Mouse (Mus musculus) layer of hippocampus, adult 9-11 months (tissue): ENCODE measurements around the gene Cnih3.

ENCODE experiments used
- DNase-seq: peaks from one replicate; pipeline ENCODE4 v3.0.0; 2022

The Cnih3 gene

DNA sequence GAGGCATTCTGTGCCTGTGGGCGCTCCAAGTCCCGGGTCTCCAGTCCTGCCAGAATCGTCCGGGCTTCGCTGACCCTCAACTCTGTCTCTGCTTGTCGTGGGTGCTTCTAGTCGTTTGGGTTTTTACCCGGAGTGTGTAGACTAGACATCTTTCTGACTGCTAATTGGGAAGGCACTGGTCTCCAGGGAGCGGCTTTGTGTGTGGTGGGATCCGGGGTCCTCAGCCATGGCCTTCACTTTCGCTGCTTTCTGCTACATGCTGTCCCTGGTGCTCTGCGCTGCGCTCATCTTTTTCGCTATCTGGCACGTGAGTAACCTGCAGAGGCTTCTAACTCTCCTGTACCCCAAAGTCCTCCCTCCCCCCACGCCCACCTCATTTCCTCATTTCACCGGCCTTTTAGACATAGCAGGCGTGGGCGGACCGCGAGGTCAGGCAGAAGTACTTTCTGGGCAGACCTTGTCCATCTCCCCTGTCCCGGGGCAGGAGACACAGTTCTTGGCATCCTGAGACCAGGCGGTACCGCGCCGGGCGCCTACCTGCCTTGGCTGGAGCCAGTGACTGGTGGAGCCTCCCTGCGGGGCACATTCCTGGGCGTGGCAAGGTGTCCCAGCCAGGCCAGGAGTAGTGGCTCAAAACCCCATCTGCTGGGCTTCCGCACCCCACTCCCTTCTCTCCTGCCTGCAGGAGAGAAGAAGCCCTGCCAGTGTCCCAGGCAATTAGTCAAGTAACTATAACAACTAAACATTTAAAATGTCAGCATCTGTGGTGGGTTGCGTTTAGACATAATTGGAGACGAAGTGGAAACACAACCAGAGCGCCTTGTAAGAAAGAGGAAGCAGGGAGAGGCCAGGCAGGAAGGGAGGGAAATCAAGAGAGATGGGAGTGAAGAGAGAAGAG, 1.0 kb downstream of the Cnih3 start:
- peak; percentile 27 for DNase-seq

DNA sequence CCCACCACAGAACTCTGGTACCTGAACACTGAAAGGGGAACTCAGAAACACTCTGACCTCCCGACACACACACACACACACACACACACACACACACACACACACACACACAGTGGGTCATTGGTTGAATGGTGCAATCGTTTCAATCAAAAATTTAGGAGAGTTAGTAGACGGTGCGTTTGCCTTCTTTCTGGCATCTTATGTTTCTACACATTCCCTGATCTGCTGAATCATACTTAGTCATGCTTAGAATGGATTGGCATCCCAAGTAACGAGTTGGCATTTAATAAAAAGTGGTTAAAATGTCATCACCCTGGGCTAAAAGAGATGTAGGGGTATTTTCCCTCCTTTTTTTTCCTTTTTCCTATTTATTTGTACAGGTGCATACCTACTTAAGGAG, 3.3 kb downstream of the Cnih3 start:
- no peak for DNase-seq

DNA sequence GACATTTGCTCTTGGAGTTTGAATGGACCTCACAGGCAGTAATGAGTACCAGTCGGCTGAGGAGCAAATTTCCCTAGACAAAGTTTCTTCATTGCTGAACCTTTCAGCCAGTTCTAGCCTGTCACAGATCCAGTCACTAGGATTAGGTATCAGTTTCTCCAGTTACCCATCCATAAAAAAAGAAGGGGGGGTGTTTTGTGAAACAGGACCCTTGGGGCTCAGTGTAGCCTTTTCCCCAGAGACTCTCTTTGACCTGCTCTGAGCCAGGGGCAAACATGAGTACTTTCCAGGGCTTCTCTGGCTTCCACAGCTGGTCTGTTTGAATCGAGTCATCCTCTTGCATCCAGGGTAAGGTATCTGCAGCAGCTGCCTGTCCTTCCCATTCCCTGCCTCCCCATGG, 5.4 kb downstream of the Cnih3 start:
- DNase-seq: no peak

DNA sequence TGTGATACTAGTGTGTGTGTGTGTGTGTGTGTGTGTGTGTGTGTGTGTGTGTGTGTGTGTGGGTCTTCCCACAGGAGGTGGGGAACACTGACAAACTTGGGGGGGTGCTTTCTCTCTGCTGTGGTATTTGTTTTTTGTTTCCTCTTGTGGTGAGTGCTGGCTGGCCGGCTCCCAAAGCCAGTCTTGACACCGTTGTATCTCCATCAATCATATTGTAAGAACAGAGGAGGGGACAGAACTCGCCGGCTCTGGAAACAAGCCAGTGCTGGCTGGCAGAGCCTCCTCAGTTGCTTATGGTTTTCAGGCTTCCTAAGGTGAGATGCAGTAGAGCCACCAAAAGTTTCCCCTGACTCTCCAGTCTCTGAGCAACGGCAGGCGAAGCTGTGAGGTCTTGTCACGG, 6.1 kb downstream of the Cnih3 start:
- DNase-seq: no peak

DNA sequence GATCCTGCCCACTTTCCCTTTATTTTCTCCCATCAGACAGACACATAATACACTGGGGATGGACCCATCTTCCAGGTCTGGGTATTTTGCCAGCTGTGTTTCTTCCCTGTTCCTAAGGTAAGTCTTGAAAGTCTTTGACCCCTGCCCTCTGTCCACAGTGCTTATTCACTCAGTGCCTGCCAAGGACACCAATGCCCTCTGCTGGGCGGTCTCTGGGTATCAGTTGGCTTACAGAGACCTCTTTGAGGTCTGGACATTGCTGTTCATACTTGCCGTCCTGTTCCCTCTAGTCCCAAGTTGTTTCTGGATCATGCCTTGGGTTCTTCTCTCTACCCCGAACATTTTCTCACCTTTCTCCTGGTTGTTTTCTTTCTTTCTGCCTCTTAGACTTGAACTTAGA, 8.3 kb downstream of the Cnih3 start:
- DNase-seq: no peak

DNA sequence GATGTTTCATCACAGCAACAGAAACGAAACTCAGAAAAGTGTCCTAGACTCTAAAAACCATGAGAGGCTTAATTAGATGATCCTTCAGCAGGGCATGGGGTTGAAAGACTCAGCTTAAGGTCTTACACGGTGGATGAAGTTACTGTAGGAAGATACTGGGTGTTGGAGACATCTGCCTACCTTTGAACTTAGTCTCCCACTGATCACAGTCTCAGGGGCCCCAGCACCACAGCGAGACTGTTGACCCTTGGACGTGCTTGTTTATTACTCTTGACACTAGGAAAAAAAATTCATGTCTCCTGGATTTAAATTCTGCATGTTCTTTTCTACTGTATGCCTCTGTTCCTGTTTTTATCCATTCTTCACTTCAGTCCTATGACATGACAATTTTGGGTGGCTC, 11.6 kb downstream of the Cnih3 start:
- DNase-seq: no peak

DNA sequence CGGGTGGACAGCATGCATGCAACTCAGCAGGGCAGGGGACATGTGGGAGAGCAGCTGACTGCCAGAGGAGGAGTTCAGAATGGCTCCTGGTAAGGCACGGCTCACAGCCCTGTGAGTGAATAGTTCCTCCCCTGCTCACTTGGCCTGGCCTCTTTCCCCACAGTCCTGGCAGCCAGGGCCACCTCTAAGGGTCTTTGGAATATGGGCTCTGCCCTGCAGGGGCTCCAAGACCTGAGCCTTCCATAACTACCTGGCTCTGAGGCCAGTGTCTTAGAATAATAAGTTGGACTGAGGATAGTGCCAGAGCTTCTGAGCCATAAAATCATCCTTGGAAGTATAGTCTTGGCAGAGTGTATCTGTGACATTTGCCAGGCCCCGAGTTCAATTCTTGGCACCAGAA, 12.9 kb downstream of the Cnih3 start:
- no peak for DNase-seq

DNA sequence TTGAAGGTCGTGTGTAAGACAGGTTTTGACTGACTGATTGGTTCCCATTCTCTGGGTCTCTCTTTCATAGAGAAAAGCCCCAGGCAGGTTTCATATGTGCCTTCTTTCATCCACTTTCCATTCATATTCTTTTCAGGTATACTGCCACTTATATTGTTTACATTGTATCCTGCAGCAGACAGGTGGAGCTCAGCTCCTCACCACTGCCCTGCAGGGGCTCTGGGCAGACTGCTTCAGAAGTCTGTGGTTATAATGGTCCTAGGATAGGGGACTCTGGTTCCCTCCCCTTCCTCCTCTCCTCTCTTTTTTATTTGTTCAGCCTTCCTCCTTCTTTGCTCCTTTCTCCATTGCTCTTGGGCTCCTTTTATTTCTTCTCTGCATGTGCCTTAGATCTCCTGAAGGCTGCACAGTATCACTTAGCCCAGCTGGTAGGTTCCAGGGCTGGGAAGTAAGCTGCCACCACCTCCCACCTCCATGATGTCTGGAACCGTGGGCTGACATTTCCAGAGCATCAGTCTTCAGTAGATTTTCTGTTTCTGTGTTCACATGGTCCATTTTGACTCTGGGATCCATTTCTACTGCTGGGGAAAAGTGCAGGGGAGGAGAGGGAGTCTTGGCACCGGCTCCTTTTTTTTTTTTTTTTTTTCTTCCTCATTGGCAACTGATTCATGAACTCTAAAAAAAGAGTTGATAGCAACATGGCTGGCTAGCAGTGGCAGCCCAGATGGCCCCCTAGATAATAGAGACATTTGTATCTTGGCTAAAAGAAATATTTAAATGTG, 16.6 kb downstream of the Cnih3 start:
- DNase-seq: peak; percentile 77

DNA sequence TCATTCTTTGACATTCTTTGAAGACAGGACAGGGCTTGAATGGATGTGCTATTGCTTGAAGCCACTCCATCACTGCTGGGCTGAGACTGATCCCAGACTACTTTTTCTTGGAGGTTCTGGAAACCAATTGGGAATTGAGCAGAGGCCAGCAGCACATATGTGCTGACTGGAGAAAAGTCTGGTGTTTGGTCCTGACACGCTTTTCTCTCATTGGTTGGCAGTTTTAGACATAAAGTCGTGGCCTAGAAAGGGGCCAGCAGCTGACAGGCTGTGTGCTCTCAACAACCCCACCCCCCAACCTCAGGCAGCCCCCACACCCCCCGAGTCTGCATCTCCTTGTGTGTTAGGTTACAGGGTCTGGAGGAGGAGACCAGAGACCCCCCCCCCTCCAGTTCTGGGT, 17.9 kb downstream of the Cnih3 start:
- DNase-seq: peak; percentile 52

DNA sequence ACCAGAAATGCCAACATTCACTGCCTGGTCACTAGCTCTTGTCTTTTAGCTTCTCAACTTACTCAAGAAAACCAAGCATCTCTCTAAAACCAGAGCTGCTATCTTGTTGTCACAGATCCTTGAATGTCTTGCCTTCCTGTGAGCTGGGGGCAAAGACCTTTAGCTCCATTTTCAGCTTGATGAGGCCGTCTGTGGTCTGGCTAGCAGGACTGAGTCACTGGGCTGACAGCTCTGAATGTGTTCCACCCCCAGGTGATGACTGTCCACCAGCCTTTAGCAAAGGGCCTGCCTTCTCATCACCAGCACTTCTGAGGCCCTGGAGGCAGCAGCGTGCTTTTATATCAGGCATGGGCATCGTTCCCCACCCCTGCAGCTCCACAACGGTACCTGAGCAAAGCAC, 18.8 kb downstream of the Cnih3 start:
- no peak for DNase-seq

DNA sequence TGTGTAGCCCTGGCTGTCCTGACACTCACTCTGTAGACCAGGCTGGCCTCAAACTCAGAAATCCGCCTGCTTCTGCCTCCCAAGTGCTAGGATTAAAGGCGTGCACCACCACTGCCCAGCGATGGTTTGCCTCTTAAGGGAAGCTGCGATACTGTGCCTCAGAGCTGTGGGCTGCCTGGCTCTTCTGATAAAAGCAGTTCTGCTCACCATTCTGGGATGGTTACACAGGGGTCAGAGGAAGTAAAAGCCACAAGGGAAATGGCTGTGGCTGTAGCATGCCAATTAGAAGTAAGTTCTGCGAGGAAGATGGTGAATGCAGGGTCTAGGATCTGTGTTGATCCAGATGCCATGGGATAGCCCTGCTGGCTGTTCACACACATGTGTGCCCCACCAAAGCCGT, 19.9 kb downstream of the Cnih3 start:
- DNase-seq: no peak

DNA sequence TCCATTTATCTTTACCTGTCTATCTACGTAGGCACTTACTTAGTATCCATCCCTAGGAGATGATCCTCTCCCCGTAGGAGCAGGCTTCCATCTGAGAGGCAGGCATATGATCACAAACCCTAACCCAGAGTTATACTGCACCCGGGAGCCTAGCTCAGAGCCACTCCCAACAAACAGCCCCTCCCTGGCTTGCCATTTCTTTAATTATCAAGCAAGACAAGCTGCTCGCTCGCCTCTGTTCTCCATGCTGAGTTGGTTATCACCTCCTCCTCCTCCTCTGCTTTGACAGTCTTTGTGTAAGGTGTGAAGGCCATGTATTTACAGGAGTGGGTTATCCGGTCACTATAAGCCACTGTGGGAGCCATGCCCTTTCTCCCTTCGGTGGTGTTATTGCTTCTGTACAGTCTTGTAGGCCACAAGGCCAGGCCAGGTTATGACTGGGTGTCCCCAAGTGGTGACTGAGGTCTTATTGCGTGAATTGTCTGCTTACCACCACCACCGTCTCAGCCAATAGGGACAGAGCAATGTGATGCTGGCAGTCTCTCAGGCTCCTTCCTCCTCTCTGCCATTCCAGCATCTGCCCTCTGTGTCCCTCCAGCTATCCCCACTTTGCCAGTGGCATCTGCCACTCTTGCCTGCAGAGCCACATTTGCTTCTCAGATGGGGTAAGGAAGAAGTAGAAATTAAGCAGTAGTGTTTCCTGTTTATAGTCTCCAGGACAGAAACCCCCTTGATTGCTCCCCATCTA, 22.4 kb downstream of the Cnih3 start:
- DNase-seq: no peak

DNA sequence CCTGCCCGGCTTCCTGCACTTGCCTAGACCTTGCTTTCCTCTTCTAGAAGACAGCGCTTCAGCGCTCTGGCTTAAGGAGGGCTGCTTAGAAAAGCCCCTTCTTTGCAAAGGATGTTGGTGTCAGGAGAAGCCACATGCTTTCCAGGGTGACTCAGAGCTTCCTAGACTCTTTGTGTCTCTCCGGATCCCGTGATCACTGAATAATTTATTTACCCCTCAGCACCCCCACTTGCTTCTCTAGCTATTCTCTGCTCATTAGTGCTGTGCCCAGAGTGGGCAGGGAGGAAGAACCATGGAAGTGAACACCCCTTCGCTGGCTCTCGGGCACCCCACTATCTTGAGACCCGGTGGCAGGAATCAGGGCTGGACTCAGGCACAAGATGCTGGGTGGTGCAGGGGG, 24.0 kb downstream of the Cnih3 start:
- DNase-seq: no peak

DNA sequence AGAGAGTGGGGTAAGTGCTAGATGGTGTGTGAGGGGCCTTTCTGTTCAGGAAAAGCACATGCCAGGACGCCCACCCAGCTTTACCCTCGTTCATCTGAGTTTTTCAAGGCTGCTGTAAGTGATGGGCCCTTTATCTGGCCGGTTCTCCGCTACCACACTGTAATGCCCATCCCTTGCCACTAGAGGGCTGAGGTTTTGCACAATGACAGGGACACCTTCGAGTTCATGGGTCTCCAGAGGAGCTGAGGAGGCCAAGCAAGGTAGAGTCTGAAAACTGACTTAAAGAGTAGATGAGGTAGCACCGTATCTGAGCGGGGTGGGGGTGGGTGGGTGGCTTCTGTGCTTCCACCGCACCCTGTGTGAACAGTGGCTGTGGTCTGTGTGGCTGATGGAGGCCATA, 27.2 kb downstream of the Cnih3 start:
- no peak for DNase-seq

DNA sequence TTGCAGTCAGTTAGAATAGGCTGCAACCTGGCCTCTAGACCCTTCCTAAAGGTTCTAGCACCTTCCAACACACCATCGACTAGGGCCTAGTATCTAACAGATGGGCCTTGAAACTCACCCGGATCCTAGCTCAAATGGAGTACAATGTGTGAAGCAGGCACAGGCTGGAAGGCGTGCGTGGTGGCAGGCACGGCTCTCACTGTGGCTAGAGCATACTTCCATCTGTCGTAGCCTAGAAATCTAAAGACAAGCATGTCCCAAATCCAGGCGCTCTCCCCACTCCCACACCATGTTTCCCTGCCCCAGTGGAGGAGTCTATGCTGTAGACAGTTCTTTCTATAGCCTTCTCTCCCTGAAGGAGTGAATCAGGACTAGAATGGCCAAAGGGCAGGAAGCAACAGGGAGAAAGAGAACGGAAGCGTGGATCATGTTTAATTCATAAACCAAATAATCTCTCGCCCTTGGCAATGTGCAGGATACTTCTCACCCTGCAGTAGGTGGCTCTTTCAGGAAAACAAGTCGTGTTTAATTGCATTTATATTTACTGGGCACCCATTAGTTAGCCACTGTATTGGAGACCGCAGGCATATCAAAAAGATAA, 29.1 kb downstream of the Cnih3 start:
- peak; percentile 87 for DNase-seq

DNA sequence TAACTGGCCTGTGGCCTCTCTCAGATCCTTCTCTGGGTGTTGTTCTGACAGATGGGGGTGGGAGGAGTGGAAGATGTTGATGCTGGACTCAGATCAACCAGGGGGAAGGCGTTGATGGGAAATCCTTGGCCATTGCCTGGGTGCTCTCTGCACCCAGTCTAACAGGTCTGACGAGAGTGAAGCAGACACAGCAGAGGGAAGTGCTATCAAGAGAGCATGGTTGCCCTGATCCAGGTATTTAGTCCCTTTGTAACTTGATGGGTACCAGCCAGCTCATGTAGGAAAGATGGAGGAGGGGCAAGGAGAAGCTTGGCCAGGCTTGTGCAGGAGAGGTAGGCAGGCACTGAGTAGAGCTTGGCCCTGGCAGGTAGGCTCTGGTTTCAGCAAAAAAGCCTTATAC, 36.8 kb downstream of the Cnih3 start:
- DNase-seq: no peak

DNA sequence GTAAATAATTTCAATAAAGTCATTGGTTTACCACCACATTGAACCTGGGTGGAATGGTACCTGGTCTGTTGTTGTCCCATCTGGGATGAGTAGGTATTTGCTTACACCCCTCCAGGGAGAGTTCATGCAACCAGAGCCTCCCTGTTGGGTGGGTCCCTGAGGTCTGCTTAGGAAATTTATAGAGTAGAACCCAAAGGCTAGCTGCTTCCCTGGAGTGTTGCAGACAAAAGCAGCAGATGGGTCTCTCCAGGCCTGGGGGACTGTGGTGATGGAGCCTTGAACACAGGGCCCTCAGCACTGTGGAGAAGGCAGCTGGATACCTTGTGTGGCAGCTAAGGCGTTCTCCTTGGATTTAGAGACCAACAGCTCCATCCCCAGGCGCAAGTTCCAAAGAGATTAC, 40.1 kb downstream of the Cnih3 start:
- no peak for DNase-seq

DNA sequence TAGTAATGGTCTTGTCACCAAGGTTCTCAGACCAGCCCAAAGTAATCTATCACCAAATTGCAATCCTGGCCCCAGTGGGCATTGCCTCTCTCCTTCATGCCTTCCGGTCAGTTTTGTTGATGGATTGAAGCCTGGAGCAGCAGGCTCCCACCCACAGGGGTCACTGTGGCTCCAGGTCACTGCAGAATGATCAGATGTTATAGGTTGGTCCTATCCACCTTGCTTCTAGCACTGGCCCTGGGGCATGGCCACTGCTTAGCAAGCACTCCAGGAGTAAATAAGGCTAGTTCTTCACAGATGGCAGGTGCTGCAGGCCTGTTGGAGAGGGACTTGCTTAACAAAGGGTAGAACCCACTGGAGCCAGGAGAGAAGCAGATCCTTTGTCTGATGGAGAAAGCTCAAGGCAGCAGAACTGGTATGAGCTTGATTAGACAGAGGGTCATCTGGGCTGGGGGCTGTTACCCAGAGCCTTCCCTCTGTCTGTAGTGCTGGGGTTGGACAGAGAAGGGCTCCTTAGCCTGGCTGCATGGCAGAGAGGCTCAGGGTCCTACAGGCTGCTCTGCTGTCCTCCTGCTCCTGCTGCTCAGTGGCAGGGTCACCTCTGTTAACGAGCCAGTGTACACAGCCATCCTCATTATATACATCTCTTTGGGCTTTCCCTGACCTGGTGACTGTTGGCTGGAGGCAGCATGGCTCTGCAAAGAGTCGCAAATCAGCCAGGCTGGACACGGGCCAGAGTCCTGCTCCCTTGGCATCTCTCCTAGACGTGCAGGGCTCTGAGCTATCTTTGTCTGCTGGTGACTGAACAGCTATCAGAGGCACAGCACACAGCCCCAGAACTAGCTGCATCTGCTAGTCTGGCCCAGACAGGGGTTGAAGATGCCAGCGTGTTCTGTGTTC, 41.1 kb downstream of the Cnih3 start:
- DNase-seq: peak; percentile 89

DNA sequence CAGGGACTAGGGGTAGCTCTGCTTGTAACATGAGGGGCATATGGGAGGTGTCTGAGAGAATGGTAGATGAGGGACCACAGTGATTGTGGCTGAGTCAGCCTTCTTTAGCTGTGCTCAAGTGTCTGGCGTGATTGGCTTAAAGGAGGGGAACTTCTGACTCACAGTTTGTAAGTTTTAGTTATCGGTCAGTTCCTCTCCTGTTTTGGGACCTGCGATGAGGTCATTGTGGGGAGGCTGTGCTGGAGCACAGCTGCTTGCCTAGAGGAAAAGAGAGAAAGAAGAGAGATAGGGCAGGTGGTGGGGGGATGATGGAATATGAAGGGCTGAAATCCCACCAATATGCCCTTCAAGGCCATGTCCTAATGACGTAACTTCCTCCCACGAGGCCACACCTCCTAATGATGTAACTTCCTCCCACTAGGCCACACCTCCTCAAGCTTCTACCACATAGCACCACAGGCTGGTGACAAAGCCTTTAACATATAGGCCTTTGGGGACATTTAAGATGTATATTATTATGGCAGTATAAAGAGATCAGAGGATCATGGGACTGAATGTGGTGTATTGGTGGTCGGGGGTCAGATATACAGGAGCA, 42.9 kb downstream of the Cnih3 start:
- no peak for DNase-seq

DNA sequence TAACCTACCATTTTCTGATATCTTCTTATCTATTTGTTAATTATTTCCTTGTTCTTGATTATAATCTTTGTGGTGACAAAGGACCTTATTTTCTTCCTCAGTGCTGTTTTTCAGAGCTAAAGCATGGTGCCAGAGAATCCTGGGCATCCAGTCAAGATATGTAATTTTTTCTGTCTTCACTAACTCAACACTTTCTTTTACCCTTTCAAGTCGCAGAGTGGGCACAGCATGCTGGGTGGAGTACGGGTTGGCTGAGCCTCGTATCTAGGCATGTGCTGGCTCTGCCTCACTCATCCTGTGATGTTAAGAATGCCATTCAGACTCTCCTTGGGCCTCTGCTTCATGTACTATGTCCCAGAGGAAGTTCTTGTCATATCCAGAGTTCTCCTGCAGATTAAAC, 46.8 kb downstream of the Cnih3 start:
- DNase-seq: no peak

DNA sequence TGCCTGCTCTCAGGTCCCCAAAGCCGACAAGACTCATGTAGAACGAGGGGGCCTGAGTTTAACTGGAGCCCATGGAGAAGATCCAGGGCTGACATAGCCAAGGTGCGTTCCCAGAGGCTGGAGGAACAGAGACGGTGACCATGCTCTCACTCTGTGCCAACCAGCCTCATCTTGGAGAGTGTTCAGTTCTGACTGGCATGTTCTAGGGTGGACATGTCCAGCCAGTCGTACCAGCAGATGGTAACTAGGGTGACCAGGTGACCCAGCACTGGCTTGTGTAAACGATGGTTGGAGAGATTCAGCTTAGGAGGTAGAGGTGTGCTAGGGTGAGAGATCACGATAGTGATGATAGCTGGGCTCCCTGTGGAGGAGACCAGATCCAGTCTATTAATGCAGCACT, 50.6 kb downstream of the Cnih3 start:
- no peak for DNase-seq

DNA sequence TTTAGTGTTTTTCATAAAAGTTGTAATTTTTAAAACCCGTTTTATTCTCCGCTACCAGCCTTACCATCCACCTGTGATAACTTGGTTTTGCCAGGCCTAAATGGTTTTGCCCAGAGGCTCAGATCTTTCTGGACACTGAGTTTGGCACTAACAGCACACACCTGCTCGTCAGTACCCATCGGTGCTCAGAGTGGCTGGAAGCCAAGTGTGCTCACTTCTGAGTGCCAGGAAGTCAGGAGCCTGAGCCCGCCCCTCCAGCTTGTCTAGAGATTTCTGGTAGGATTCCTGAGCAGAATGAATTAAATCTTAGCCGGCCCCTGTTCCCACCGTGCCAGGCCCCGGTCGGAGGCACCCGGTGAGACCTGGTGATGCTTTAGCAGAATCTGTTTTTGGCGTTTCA, 54.9 kb downstream of the Cnih3 start:
- no peak for DNase-seq
